Mouse (Mus musculus): ENCODE results near the gene Nit2. TPM values are rescaled to one million over a fixed set of nuclear protein-coding genes. Genes with fewer than 3 reads are reported as not detected.

Gene Nit2
- polyA plus RNA-seq, 1 experiment from 2014 or later, result 49.0 TPM

GRCm38 (mm10) chr16:57157076-57157475 is 10.1 kb downstream of the Nit2 start:
- DNase-seq (ENCODE audit: low spot score), result no peak
- H3K36me3 ChIP-seq (ENCODE audit: control insufficient read depth, insufficient read depth, low read length), result no peaks in the 10 kb centered on the region; the same call in 1 of the 2 replicates
- no peak for ATAC-seq (ENCODE audit: low FRiP score)
- no peaks in the 10 kb centered on the region for H3K4me1 ChIP-seq (replicated peaks; ENCODE audit: control insufficient read depth, insufficient read depth, low read length)
- 83% methylated on average over 4 of the region's 4 CpGs for WGBS
- no peaks in the 10 kb centered on the region for H3K9me3 ChIP-seq (ENCODE audit: control insufficient read depth, low read length)
- H3K27ac ChIP-seq (ENCODE audit: low read depth, low read length), result no peak overlapping the region
- no peak overlapping the region for H3K4me2 ChIP-seq (replicated peaks; ENCODE audit: low read depth, low read length)
- no peak overlapping the region for H3K4me3 ChIP-seq (ENCODE audit: low read depth, low read length)
- H3K9ac ChIP-seq (ENCODE audit: low read depth, low read length), result no peak overlapping the region
- no peaks in the 10 kb centered on the region for H3K27me3 ChIP-seq (ENCODE audit: control insufficient read depth, insufficient read depth, low read length)

- no peaks in the 10 kb centered on the region for H3K27me3 ChIP-seq (ENCODE audit: control insufficient read depth, insufficient read depth, low read length)
- no peak for ATAC-seq (ENCODE audit: low FRiP score)
- no peaks in the 10 kb centered on the region for H3K9me3 ChIP-seq (ENCODE audit: control insufficient read depth, low read length)
- no peaks in the 10 kb centered on the region for H3K4me1 ChIP-seq (replicated peaks; ENCODE audit: control insufficient read depth, insufficient read depth, low read length)
- H3K36me3 ChIP-seq (ENCODE audit: control insufficient read depth, insufficient read depth, low read length), result no peaks in the 10 kb centered on the region; the same call in 1 of the 2 replicates
- no peak overlapping the region for H3K27ac ChIP-seq (ENCODE audit: low read depth, low read length)
- no peak overlapping the region for H3K4me3 ChIP-seq (ENCODE audit: low read depth, low read length)
- H3K4me2 ChIP-seq (replicated peaks; ENCODE audit: low read depth, low read length), result no peak overlapping the region
- no peak for DNase-seq (ENCODE audit: low spot score)
- no peak overlapping the region for H3K9ac ChIP-seq (ENCODE audit: low read depth, low read length)
Measured at GRCm38 (mm10) chr16:57155899-57156298, 11.2 kb downstream of the Nit2 start.

- H3K27ac ChIP-seq (ENCODE audit: low read depth, low read length), result no peak overlapping the region
- no peaks in the 10 kb centered on the region for H3K9me3 ChIP-seq (ENCODE audit: control insufficient read depth, low read length)
- no peaks in the 10 kb centered on the region; the same call in 1 of the 2 replicates for H3K36me3 ChIP-seq (ENCODE audit: control insufficient read depth, insufficient read depth, low read length)
- DNase-seq (ENCODE audit: low spot score), result no peak
- no peak overlapping the region for H3K4me3 ChIP-seq (ENCODE audit: low read depth, low read length)
- ATAC-seq (ENCODE audit: low FRiP score), result no peak
- no peak overlapping the region for H3K9ac ChIP-seq (ENCODE audit: low read depth, low read length)
- no peaks in the 10 kb centered on the region for H3K27me3 ChIP-seq (ENCODE audit: control insufficient read depth, insufficient read depth, low read length)
- WGBS, result 95% methylated on average over 4 of the region's 4 CpGs
- no peak overlapping the region for H3K4me2 ChIP-seq (replicated peaks; ENCODE audit: low read depth, low read length)
- no peaks in the 10 kb centered on the region for H3K4me1 ChIP-seq (replicated peaks; ENCODE audit: control insufficient read depth, insufficient read depth, low read length)
Measured at GRCm38 (mm10) chr16:57151437-57151836, 15.7 kb downstream of the Nit2 start.

GRCm38 (mm10) chr16:57144741-57145140 is 22.4 kb downstream of the Nit2 start:
- no peak overlapping the region for H3K4me3 ChIP-seq (ENCODE audit: low read depth, low read length)
- H3K27me3 ChIP-seq (ENCODE audit: control insufficient read depth, insufficient read depth, low read length), result no peaks in the 10 kb centered on the region
- 0 out of 2 replicates have a peak, but pooled peaks cover 2% of the 10 kb centered on the region for H3K36me3 ChIP-seq (ENCODE audit: control insufficient read depth, insufficient read depth, low read length)
- no peak for DNase-seq (ENCODE audit: low spot score)
- no peaks in the 10 kb centered on the region for H3K9me3 ChIP-seq (ENCODE audit: control insufficient read depth, low read length)
- H3K4me1 ChIP-seq (replicated peaks; ENCODE audit: control insufficient read depth, insufficient read depth, low read length), result no peaks in the 10 kb centered on the region
- 94% methylated on average over 5 of the region's 5 CpGs for WGBS
- ATAC-seq (ENCODE audit: low FRiP score), result no peak
- no peak overlapping the region for H3K9ac ChIP-seq (ENCODE audit: low read depth, low read length)
- no peak overlapping the region for H3K27ac ChIP-seq (ENCODE audit: low read depth, low read length)
- no peak overlapping the region for H3K4me2 ChIP-seq (replicated peaks; ENCODE audit: low read depth, low read length)

GRCm38 (mm10) chr16:57133611-57134010 is 33.5 kb downstream of the Nit2 start:
- DNase-seq (ENCODE audit: low spot score), result no peak
- Histone ChIP-seq H3K4me3 (ENCODE audit: low read depth, low read length) (no peak overlapping the region), H3K9ac (ENCODE audit: low read depth, low read length) (no peak overlapping the region), H3K27me3 (ENCODE audit: control insufficient read depth, insufficient read depth, low read length) (no peaks in the 10 kb centered on the region), H3K4me1 (replicated peaks; ENCODE audit: control insufficient read depth, insufficient read depth, low read length) (no peaks in the 10 kb centered on the region), H3K36me3 (ENCODE audit: control insufficient read depth, insufficient read depth, low read length) (no peaks in the 10 kb centered on the region), H3K4me2 (replicated peaks; ENCODE audit: low read depth, low read length) (no peak overlapping the region), H3K27ac (ENCODE audit: low read depth, low read length) (no peak overlapping the region), H3K9me3 (ENCODE audit: control insufficient read depth, low read length) (no peaks in the 10 kb centered on the region)
- ATAC-seq (ENCODE audit: low FRiP score), result no peak
- 98% methylated on average over 6 of the region's 6 CpGs for WGBS

- Histone ChIP-seq H3K36me3 (ENCODE audit: control insufficient read depth, insufficient read depth, low read length) (no peaks in the 10 kb centered on the region), H3K27ac (ENCODE audit: low read depth, low read length) (no peak overlapping the region), H3K27me3 (ENCODE audit: control insufficient read depth, insufficient read depth, low read length) (no peaks in the 10 kb centered on the region), H3K4me1 (replicated peaks; ENCODE audit: control insufficient read depth, insufficient read depth, low read length) (no peaks in the 10 kb centered on the region), H3K9ac (ENCODE audit: low read depth, low read length) (no peak overlapping the region), H3K9me3 (ENCODE audit: control insufficient read depth, low read length) (no peaks in the 10 kb centered on the region), H3K4me2 (replicated peaks; ENCODE audit: low read depth, low read length) (no peak overlapping the region), H3K4me3 (ENCODE audit: low read depth, low read length) (no peak overlapping the region)
- DNase-seq (ENCODE audit: low spot score), result no peak
- WGBS, result 70% methylated on average over 1 of the region's 1 CpGs
- ATAC-seq (ENCODE audit: low FRiP score), result no peak
Measured at GRCm38 (mm10) chr16:57132326-57132725, 34.8 kb downstream of the Nit2 start.

GRCm38 (mm10) chr16:57131544-57131943 is 35.6 kb downstream of the Nit2 start:
- DNase-seq (ENCODE audit: low spot score) (no peak), ATAC-seq (ENCODE audit: low FRiP score) (no peak)
- Histone ChIP-seq H3K27me3 (ENCODE audit: control insufficient read depth, insufficient read depth, low read length) (no peaks in the 10 kb centered on the region), H3K4me3 (ENCODE audit: low read depth, low read length) (no peak overlapping the region), H3K27ac (ENCODE audit: low read depth, low read length) (no peak overlapping the region), H3K36me3 (ENCODE audit: control insufficient read depth, insufficient read depth, low read length) (no peaks in the 10 kb centered on the region), H3K4me1 (replicated peaks; ENCODE audit: control insufficient read depth, insufficient read depth, low read length) (no peaks in the 10 kb centered on the region), H3K4me2 (replicated peaks; ENCODE audit: low read depth, low read length) (no peak overlapping the region), H3K9me3 (ENCODE audit: control insufficient read depth, low read length) (no peaks in the 10 kb centered on the region), H3K9ac (ENCODE audit: low read depth, low read length) (no peak overlapping the region)
- 57% methylated on average over 4 of the region's 4 CpGs for WGBS

- no peak overlapping the region for H3K4me2 ChIP-seq (replicated peaks; ENCODE audit: low read depth, low read length)
- H3K27me3 ChIP-seq (ENCODE audit: control insufficient read depth, insufficient read depth, low read length), result no peaks in the 10 kb centered on the region
- DNase-seq (ENCODE audit: low spot score) (no peak), ATAC-seq (ENCODE audit: low FRiP score) (no peak)
- H3K4me1 ChIP-seq (replicated peaks; ENCODE audit: control insufficient read depth, insufficient read depth, low read length), result no peaks in the 10 kb centered on the region
- WGBS, result 89% methylated on average over 3 of the region's 3 CpGs
- no peak overlapping the region for H3K27ac ChIP-seq (ENCODE audit: low read depth, low read length)
- H3K36me3 ChIP-seq (ENCODE audit: control insufficient read depth, insufficient read depth, low read length), result no peaks in the 10 kb centered on the region
- H3K9me3 ChIP-seq (ENCODE audit: control insufficient read depth, low read length), result no peaks in the 10 kb centered on the region
- H3K9ac ChIP-seq (ENCODE audit: low read depth, low read length), result no peak overlapping the region
- H3K4me3 ChIP-seq (ENCODE audit: low read depth, low read length), result no peak overlapping the region
Measured at GRCm38 (mm10) chr16:57130752-57131400, 36.3 kb downstream of the Nit2 start.

- no peak overlapping the region for H3K4me2 ChIP-seq (replicated peaks; ENCODE audit: low read depth, low read length)
- no peak for DNase-seq (ENCODE audit: low spot score)
- no peaks in the 10 kb centered on the region for H3K27me3 ChIP-seq (ENCODE audit: control insufficient read depth, insufficient read depth, low read length)
- no peak for ATAC-seq (ENCODE audit: low FRiP score)
- H3K9me3 ChIP-seq (ENCODE audit: control insufficient read depth, low read length), result no peaks in the 10 kb centered on the region
- WGBS, result 90% methylated on average over 2 of the region's 2 CpGs
- no peaks in the 10 kb centered on the region for H3K36me3 ChIP-seq (ENCODE audit: control insufficient read depth, insufficient read depth, low read length)
- no peak overlapping the region for H3K4me3 ChIP-seq (ENCODE audit: low read depth, low read length)
- H3K9ac ChIP-seq (ENCODE audit: low read depth, low read length), result no peak overlapping the region
- H3K27ac ChIP-seq (ENCODE audit: low read depth, low read length), result no peak overlapping the region
- H3K4me1 ChIP-seq (replicated peaks; ENCODE audit: control insufficient read depth, insufficient read depth, low read length), result peaks cover 4% of the 10 kb centered on the region; the same call in 1 of the 2 replicates
Measured at GRCm38 (mm10) chr16:57127825-57128224, 39.3 kb downstream of the Nit2 start.
